Mouse (Mus musculus) kidney, embryonic 14.5 days (tissue): Measurements from ENCODE around the gene Lasp1. TPM values are rescaled to one million over a fixed set of nuclear protein-coding genes. Genes with fewer than 3 reads are reported as not detected.
A peak's percentile ranks its signal among the peaks of the same experiment; 100 is the strongest.

Source experiments
- ATAC-seq: fragments of 200-750 bp; cut with Nextera tagmentation; 2 replicates; pipeline ENCODE4 v1.8.0; 2017; ENCODE audit warnings: moderate number of reproducible peaks, mild to moderate bottlenecking, moderate TSS enrichment, moderate library complexity; ENCODE audit not compliant: low FRiP score, low TSS enrichment
- H3K27ac ChIP-seq: fragments of 300-500 bp; sonication (generic); 2 replicates; pipeline ENCODE4 v1.5.1; 2014; ENCODE audit warnings: low read depth, mild to moderate bottlenecking, low read length, moderate library complexity, mixed read lengths
- H3K27me3 ChIP-seq: fragments of 300-500 bp; sonication (generic); 2 replicates; pipeline ENCODE4 v1.6.1; 2014; ENCODE audit warnings: mild to moderate bottlenecking, low read length; ENCODE audit not compliant: control insufficient read depth, insufficient read depth
- H3K36me3 ChIP-seq: fragments of 300-500 bp; sonication (generic); 2 replicates; pipeline ENCODE4 v1.6.1; 2014; ENCODE audit warnings: low read length, mixed read lengths; ENCODE audit not compliant: control insufficient read depth, insufficient read depth
- H3K4me1 ChIP-seq: fragments of 300-500 bp; sonication (generic); 2 replicates; pipeline ENCODE4 v1.6.1; 2014; ENCODE audit warnings: low read length, mixed read lengths; ENCODE audit not compliant: control insufficient read depth, insufficient read depth
- H3K4me2 ChIP-seq: fragments of 300-500 bp; sonication (generic); replicated peaks from 2 replicates; pipeline ENCODE4 v1.6.1; 2014; ENCODE audit warnings: low read depth, mild to moderate bottlenecking, low read length
- H3K4me3 ChIP-seq: fragments of 300-500 bp; sonication (generic); 2 replicates; pipeline ENCODE4 v1.5.1; 2014; ENCODE audit warnings: mild to moderate bottlenecking, low read length
- H3K9ac ChIP-seq: fragments of 300-500 bp; sonication (generic); 2 replicates; pipeline ENCODE4 v1.6.1; 2014; ENCODE audit warnings: low read depth, mild to moderate bottlenecking, low read length, moderate library complexity
- H3K9me3 ChIP-seq: fragments of 300-500 bp; sonication (generic); 2 replicates; pipeline ENCODE4 v1.6.1; 2016; ENCODE audit warnings: low read length; ENCODE audit not compliant: control insufficient read depth
- WGBS: fragments of 180-500 bp; shearing (Covaris S2); extraction: QIAGEN DNeasy Blood & Tissue Kit; methylation state at CpG from one replicate; pipeline ENCODE4 v1.1.7; 2014; 5-methylcytosine and 5-hydroxymethylcytosine counted together
- polyA plus RNA-seq: library from polyadenylated mRNA; unstranded; fragments of >200 nt; fragmentation: Nextera tagmentation; extraction: Ambion mirVana; gene quantifications from 2 replicates; pipeline ENCODE4 v1.2.1, GENCODE M21; 2014

Lasp1 gene
- polyA plus RNA-seq, 1 experiment from 2014 or later: 57.2 TPM

DNA sequence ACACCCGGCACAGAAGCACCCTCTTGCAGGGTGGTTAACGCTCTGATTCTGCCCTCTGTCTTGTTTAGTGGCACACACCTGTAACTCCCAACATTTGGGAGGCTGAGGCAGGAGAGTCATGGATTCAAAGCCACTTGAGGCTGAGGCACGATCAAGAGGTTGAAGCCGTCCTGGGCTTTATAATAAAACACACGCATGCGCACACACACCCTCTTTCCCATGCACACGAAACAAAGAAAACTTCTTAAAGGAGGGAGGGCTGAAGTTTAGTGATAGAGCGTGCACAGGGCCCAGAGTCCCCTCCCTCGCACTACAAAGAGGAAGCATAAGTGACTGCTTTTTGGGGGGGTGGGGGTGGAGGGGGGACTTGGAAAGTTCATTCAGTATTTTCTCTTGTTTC lies 27.2 kb downstream of the Lasp1 start:
- H3K9ac ChIP-seq: no peak overlapping the region
- 82% methylated on average over 9 of the region's 9 CpGs for WGBS
- no peak overlapping the region for H3K4me3 ChIP-seq
- no peak overlapping the region for H3K4me2 ChIP-seq
- no peak overlapping the region for H3K27ac ChIP-seq
- H3K36me3 ChIP-seq: peaks cover 57% of the 10 kb centered on the region
- H3K9me3 ChIP-seq: no peaks in the 10 kb centered on the region
- ATAC-seq: no peak
- 0 out of 2 replicates have a peak, but pooled peaks cover 5% of the 10 kb centered on the region for H3K4me1 ChIP-seq
- no peaks in the 10 kb centered on the region for H3K27me3 ChIP-seq

- H3K27ac ChIP-seq: no peak overlapping the region
- no peaks in the 10 kb centered on the region for H3K9me3 ChIP-seq
- no peak for ATAC-seq
- H3K4me1 ChIP-seq: 0 out of 2 replicates have a peak, but pooled peaks cover 5% of the 10 kb centered on the region
- H3K4me2 ChIP-seq: no peak overlapping the region
- no peak overlapping the region for H3K9ac ChIP-seq
- WGBS: 63% methylated on average over 7 of the region's 7 CpGs
- no peaks in the 10 kb centered on the region for H3K27me3 ChIP-seq
- no peak overlapping the region for H3K4me3 ChIP-seq
- peaks cover 52% of the 10 kb centered on the region for H3K36me3 ChIP-seq
Observed at GRCm38 (mm10) chr11:97826414-97826813, 27.6 kb downstream of the Lasp1 start.

- no peak for ATAC-seq
- peaks cover 51% of the 10 kb centered on the region for H3K36me3 ChIP-seq
- H3K9ac ChIP-seq: no peak overlapping the region
- WGBS: 90% methylated on average over 6 of the region's 6 CpGs
- H3K4me2 ChIP-seq: no peak overlapping the region
- H3K27ac ChIP-seq: no peak overlapping the region
- no peaks in the 10 kb centered on the region for H3K27me3 ChIP-seq
- no peak overlapping the region for H3K4me3 ChIP-seq
- H3K4me1 ChIP-seq: 0 out of 2 replicates have a peak, but pooled peaks cover 5% of the 10 kb centered on the region
- no peaks in the 10 kb centered on the region for H3K9me3 ChIP-seq
Observed at GRCm38 (mm10) chr11:97827654-97828053, 28.9 kb downstream of the Lasp1 start.

- Histone ChIP-seq H3K4me2 (no peak overlapping the region), H3K9ac (no peak overlapping the region), H3K9me3 (no peaks in the 10 kb centered on the region), H3K36me3 (peaks cover 49% of the 10 kb centered on the region), H3K27me3 (no peaks in the 10 kb centered on the region), H3K4me3 (no peak overlapping the region), H3K27ac (no peak overlapping the region), H3K4me1 (no peaks in the 10 kb centered on the region)
- no peak for ATAC-seq
- 95% methylated on average over 7 of the region's 7 CpGs for WGBS
Observed at GRCm38 (mm10) chr11:97829365-97829764, 30.6 kb downstream of the Lasp1 start.

- Histone ChIP-seq H3K27me3 (no peaks in the 10 kb centered on the region), H3K27ac (0 out of 2 replicates have a peak overlapping the region, but pooled peaks have one; percentile 8), H3K9me3 (no peaks in the 10 kb centered on the region), H3K4me1 (no peaks in the 10 kb centered on the region), H3K36me3 (peaks cover 49% of the 10 kb centered on the region), H3K4me2 (no peak overlapping the region), H3K4me3 (no peak overlapping the region), H3K9ac (no peak overlapping the region)
- ATAC-seq: no peak
- WGBS: 77% methylated on average over 12 of the region's 12 CpGs
Observed at GRCm38 (mm10) chr11:97829913-97830476, 31.2 kb downstream of the Lasp1 start.

GRCm38 (mm10) chr11:97830501-97830900 lies 31.7 kb downstream of the Lasp1 start:
- no peak for ATAC-seq
- H3K36me3 ChIP-seq: peaks cover 49% of the 10 kb centered on the region

DNA sequence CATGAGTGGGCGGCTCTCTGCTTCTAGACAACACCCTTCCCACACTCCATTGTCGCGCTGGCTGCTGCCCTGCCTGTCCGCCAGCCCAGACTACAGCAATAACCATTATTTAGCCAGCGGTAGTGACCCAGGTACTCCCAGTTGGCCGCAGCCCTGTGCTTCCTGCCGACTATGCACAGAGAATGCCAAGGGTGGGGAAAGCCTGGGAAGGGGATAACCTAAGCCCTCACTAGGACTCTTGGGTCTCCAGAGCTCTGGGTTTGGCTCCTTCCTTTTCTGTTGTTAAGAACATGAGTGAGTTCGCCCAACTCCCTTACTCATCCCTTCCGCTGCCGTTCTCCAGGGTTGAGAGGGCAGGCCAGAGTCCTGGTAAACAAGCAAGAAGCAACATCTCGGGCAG lies 33.2 kb downstream of the Lasp1 start:
- ATAC-seq: no peak
- 63% methylated on average over 11 of the region's 11 CpGs for WGBS
- H3K9ac ChIP-seq: no peak overlapping the region
- H3K27me3 ChIP-seq: no peaks in the 10 kb centered on the region
- peaks cover 52% of the 10 kb centered on the region for H3K36me3 ChIP-seq
- H3K4me1 ChIP-seq: no peaks in the 10 kb centered on the region
- no peak overlapping the region for H3K4me2 ChIP-seq
- no peaks in the 10 kb centered on the region for H3K9me3 ChIP-seq
- no peak overlapping the region for H3K27ac ChIP-seq
- no peak overlapping the region for H3K4me3 ChIP-seq

More at GRCm38 (mm10) chr11:97830501-97830900, 31.7 kb downstream of the Lasp1 start:
- WGBS: 79% methylated on average over 6 of the region's 6 CpGs
- Histone ChIP-seq H3K4me1 (no peaks in the 10 kb centered on the region), H3K9me3 (no peaks in the 10 kb centered on the region), H3K9ac (no peak overlapping the region), H3K4me2 (no peak overlapping the region), H3K4me3 (no peak overlapping the region), H3K27me3 (no peaks in the 10 kb centered on the region), H3K27ac (no peak overlapping the region)

- H3K4me1 ChIP-seq: no peaks in the 10 kb centered on the region
- H3K9ac ChIP-seq: no peak overlapping the region
- no peaks in the 10 kb centered on the region for H3K27me3 ChIP-seq
- ATAC-seq: no peak
- H3K9me3 ChIP-seq: no peaks in the 10 kb centered on the region
- H3K4me2 ChIP-seq: no peak overlapping the region
- 80% methylated on average over 15 of the region's 15 CpGs for WGBS
- H3K36me3 ChIP-seq: peaks cover 57% of the 10 kb centered on the region
- no peak overlapping the region for H3K27ac ChIP-seq
- no peak overlapping the region for H3K4me3 ChIP-seq
Observed at GRCm38 (mm10) chr11:97833352-97833751, 34.6 kb downstream of the Lasp1 start.

GRCm38 (mm10) chr11:97836541-97836940 lies 37.7 kb downstream of the Lasp1 start:
- no peaks in the 10 kb centered on the region for H3K9me3 ChIP-seq
- no peak for ATAC-seq
- H3K27ac ChIP-seq: no peak overlapping the region
- no peak overlapping the region for H3K4me3 ChIP-seq
- peaks cover 44% of the 10 kb centered on the region for H3K36me3 ChIP-seq
- H3K4me1 ChIP-seq: 0 out of 2 replicates have a peak, but pooled peaks cover 8% of the 10 kb centered on the region
- WGBS: 60% methylated on average over 8 of the region's 8 CpGs
- no peaks in the 10 kb centered on the region for H3K27me3 ChIP-seq
- H3K4me2 ChIP-seq: no peak overlapping the region
- no peak overlapping the region for H3K9ac ChIP-seq
